Mouse (Mus musculus): ENCODE data around the gene Tex11. TPM values are rescaled to one million over a fixed set of nuclear protein-coding genes. Genes with fewer than 3 reads are reported as not detected.

Gene Tex11
- polyA plus RNA-seq (2017; shearing (Covaris generic)) = not detected

GRCm38 (mm10) chrX:101059541-101059940 is at the start of gene Tex11:
TSS of gene Tex11 (minus strand) at chrX:101059667.

GRCm38 (mm10) chrX:101085920-101086319 is 26.5 kb upstream of the Tex11 start, which contains the start of gene Slc7a3:
TSS of gene Slc7a3 (minus strand) at chrX:101086020.

Other genes starting within 250 kb of the Tex11 start
- gene Slc7a3, start 26.4 kb upstream of the Tex11 start, polyA plus RNA-seq (2017; shearing (Covaris generic)) = 0.55 TPM
- gene Snx12, start 162.9 kb upstream of the Tex11 start, polyA plus RNA-seq (2017; shearing (Covaris generic)) = 56.4 TPM
- 2.0 TPM for gene Foxo4, start 194.9 kb upstream of the Tex11 start, polyA plus RNA-seq (2017; shearing (Covaris generic))
- 2.5 TPM for gene Gm614, start 204.3 kb upstream of the Tex11 start, polyA plus RNA-seq (2017; shearing (Covaris generic))
- 1,479 TPM for gene Il2rg, start 208.6 kb upstream of the Tex11 start, polyA plus RNA-seq (2017; shearing (Covaris generic))
- gene Gm20489, start 209.4 kb upstream of the Tex11 start, polyA plus RNA-seq (2017; shearing (Covaris generic)) = 2.5 TPM
- gene Med12, start 214.4 kb upstream of the Tex11 start, polyA plus RNA-seq (2017; shearing (Covaris generic)) = 76.5 TPM
- 0.05 TPM for gene Nlgn3, start 239.5 kb upstream of the Tex11 start, polyA plus RNA-seq (2017; shearing (Covaris generic))